Mouse (Mus musculus) lung, postnatal 0 days (tissue): Measurements from ENCODE around the gene Snrpa.
A peak's percentile ranks its signal among the peaks of the same experiment; 100 is the strongest.

Source experiments
- CTCF ChIP-seq: IDR thresholded peaks from 2 replicates; pipeline ENCODE4 v1.5.1; 2016; ENCODE audit warnings: antibody characterized with exemption, mild to moderate bottlenecking
- EP300 ChIP-seq: IDR thresholded peaks from 2 replicates; pipeline ENCODE4 v1.6.1; 2016; ENCODE audit warnings: antibody characterized with exemption, mild to moderate bottlenecking, control low read depth

DNA sequence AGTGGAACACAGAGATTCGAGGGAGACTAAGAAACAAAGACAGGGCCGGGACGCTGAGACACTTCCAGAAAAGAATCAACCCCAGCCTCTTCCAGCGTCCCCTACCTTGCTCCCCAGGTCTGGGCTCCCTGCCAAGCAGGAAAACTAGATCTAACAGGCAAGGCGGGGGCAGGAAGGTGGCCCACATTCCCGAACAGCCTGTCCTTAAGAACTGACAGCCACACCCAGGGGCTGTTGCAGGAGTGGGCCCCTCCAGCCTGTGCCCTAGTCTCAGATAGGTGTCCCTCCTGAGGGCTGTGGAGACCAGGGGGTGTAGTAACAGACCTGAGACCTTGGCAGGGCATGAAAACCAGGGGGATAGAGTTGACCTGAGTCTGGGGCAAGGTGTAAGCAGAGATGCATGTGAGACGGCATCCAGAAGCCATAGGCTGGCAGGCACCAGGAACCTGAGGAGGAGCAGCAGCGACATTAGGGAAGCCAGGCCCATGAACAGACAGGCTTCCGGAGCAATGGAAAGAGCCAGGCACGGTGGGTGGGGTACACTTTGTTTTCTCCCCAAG, 42.8 kb downstream of the Snrpa start, which contains the start of gene Cyp2t4:
- TF ChIP-seq CTCF, result no peak
- peak; percentile 66 for TF ChIP-seq EP300
